Mouse (Mus musculus): ENCODE measurements around the gene Cdc20. TPM values are rescaled to one million over a fixed set of nuclear protein-coding genes. Genes with fewer than 3 reads are reported as not detected.
A peak's percentile ranks its signal among the peaks of the same experiment; 100 is the strongest.

The Cdc20 gene
- total RNA-seq, 2 experiments from 2014 or later = 24.9 to 25.3 TPM

DNA sequence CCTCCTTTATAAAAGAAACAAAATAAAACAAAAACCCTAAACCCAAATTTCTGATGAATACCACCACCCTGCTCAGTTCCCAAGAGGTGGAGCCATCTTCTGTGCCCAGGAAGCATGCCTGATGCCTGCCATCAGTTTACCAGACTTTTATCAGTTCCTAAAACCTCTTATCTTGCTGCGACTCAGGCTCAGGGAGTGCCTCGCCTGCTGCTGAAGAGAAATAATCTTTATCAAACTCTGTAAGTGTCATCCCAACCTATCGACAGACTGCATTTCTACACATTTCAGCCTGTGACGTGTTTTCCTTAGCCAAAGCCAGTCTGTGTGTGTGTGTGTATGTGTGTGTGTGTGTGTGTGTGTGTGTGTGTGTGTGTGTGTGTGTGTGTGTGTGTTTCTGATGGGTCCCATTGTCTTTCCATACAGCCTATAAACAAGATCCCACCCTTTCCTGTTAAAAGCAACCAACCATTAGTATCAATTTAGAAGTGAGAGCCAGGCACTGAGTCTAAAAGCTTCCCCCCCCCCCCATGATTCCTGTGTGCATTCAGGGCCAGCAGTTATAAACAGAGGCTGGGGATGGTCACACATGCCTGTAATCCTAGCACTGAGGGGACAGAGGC, 12.5 kb downstream of the Cdc20 start:
- DNase-seq = no peak
- intact Hi-C loops (cut with DNase I) = loop anchor here (5.0 kb wide), 1 partner anchor 143 kb away; no protein-coding TSS in a partner anchor

DNA sequence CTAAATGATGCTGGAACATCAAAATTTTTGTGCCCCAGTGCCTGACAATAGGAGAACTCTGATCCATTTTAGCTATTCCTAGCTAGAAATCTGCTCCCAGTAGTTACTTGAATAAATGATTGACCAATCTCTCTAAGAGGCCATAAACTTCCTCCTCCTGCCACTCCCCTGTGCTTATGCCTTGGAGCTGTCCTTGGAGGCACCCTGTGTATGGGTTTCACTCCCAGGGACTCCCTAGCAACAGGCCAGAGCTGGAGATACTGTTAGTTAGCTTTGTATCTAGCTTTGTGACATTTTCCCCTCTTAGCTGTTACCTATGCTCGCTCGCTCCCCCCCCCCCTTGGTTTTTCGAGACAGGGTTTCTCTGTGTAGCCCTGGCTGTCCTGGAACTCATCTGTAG, 15.8 kb downstream of the Cdc20 start:
- intact Hi-C loops (cut with DNase I) = no loop called here
- DNase-seq = no peak

DNA sequence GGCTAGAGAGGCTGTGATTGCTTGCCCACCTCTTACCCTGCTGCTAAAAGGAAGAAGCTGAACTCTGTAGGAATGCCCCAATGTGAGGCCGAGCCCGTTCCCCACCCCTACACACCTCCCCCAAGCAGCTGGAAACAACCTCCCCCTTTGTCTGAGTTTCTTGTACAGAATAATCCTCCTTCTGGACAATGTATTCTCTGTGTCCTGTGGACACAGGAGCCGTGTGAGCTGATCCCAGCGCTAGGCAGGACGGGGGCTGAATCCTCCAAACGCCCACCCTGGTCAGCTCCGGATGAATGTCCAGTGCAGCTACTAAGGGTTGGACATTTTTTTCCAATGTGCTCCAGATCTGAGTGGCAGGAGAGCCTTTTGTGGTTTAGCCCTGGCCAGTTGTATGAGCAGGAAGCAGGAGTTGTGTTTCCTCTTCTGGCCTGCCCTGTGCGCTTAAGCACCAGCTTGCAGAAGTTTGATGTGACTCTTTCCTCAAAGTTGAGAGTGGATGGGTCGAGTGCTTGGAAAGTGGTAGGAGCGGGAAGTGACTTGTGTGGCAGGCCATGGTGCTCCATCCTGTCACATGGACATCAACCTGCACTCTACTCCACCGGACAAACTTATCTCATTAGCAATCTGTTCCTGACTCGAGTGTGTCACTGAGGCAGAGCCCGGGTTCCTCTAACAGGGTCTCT, 19.9 kb downstream of the Cdc20 start:
- intact Hi-C loops (cut with DNase I) = no loop called here

DNA sequence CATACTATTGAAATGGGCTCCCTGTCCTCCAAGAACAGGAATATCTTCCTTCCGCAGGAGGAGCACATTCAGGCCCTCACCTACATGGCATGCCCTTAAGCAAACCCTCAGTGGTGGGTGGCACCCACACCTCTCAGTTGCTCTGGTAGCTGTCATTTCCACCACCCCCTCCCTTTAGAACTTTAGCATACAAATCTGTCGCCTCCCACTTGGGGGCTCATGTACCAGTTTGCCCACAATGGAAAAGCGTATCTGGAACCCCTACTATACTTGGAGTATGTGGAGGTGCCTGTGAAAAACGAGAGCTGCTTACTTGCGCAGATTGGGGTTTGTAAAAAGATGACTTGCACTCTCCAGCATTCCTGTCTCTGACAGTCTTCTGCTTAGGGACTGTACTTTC, 20.8 kb downstream of the Cdc20 start:
- DNase-seq = no peak
- intact Hi-C loops (cut with DNase I) = no loop called here

More for the DNA sequence above, 19.9 kb downstream of the Cdc20 start:
- DNase-seq = no peak

DNA sequence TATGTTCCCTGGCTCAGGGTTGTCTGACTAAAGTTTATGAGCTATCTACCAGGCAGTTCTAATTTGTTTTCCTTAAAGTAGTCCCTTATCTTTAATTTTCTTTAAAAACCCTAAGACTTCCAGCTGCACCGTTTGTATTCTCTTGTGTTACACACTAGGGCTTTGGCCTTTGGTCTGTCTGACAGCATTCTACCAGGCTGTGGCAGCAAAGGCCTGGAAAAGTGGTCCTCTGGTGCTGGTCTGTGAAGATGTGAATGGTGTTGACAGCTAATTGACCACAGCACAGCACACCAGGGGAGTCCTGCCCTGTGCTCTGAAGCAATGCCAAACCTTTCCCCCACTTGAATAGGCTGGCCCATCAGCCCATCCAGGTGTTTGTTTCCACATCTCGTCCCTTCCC, 21.4 kb downstream of the Cdc20 start:
- no peak for DNase-seq
- intact Hi-C loops (cut with DNase I) = no loop called here

DNA sequence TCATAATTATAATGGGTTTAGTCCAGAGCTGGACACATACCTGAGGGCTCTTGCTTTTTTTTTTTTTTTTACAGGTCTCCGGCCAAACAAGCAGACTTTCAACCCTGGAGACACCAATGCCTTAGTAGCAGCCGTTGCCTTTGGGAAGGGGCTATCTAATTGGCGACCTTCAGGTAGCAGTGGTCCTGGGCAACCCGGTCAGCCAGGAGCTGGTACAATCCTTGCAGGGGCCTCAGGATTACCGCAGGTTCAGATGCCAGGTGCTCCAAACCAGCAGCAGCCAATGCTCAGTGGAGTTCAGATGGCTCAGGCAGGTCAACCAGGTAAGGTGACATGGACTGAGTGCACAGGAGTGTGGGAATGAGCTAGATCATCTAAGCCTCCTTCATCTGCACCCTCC, 23.6 kb downstream of the Cdc20 start:
- DNase-seq = no peak
- intact Hi-C loops (cut with DNase I) = no loop called here

DNA sequence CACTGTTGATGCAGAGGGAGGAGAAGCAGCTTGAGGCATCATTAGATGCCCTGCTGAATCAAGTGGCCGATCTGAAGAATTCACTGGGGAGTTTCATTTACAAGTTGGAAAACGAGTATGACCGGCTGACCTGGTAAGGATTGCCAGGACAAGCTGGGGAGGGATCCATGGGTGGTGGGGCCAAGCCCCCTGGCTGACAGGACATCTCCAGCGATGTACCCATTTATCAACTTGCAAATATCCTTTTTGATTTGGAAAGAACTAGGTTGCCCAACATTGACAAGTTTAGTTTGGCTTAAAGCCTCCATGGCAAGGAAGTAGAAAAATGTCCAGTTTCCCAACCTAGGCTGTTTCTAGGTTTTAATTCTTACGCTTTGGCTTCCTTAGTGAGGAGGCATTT, 26.3 kb downstream of the Cdc20 start:
- no peak for DNase-seq
- intact Hi-C loops (cut with DNase I) = no loop called here

DNA sequence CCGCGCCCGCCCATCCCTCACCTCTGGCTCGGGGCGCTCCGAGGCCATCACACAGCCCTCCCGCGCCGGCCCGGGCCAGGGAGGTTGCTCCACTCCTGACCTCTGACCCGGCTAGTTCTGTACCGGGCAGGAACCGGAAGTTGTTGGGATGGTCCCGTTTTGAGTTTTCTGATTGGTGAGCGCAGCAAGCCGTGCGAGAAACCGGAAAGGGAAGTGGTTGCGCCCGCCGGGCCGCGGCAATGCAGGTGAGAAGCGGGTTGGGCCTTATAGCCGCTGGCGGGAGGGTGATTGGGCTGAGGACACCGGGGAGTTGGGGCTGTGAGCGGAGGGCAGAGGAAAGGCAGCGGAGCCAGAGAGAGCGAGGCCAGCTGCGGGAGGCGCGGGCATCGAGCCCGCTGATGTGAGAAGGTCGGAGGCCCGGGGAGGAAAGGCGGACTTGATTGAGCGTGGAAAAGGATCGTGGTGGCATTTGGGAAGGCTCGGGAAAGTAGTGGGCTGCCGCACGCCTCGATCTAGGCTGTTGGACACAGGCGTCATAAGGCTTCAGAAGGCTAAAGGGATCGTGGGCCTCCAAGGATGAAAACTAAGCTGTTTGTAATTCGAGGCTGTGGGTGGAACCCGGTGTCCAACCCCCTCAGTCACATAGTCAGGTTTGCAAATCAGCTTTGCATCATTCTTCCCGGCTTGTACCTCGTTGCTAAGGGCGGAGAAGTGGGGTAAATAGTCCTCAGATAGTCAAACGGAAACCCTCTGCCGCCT, 27.8 kb downstream of the Cdc20 start, which contains the start of the genes Szt2 and Med8:
TSS of gene Szt2 (minus strand) at position 132 of the 759 bp plus-strand sequence.
TSS of gene Med8 (plus strand) at position 196 of the 759 bp plus-strand sequence.
- intact Hi-C loops (cut with DNase I) = loop anchor here (2.0 kb wide), 1 partner anchor 17 kb away; no protein-coding TSS in a partner anchor
- peak; percentile 94 to 95 for DNase-seq

DNA sequence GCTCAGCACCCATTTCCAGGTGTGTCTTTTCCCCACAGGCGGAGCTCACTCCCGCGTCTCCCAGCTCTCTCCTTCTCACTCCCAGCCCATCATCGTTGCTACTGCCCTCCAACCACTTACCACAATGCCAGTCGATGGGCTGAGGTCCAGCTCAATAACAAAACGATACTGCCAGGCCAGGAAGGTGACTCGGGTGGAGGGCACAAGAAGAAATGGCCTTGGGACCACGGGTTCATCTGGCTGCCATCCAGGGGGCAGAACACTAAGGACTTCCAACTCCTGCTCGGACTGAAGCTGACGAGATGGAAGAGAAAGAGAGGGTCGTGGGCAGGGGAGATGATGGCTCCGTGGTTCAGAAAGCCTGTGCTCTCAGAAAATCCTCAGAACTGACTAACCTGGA, 34.5 kb downstream of the Cdc20 start:
- no peak for DNase-seq
- intact Hi-C loops (cut with DNase I) = no loop called here

DNA sequence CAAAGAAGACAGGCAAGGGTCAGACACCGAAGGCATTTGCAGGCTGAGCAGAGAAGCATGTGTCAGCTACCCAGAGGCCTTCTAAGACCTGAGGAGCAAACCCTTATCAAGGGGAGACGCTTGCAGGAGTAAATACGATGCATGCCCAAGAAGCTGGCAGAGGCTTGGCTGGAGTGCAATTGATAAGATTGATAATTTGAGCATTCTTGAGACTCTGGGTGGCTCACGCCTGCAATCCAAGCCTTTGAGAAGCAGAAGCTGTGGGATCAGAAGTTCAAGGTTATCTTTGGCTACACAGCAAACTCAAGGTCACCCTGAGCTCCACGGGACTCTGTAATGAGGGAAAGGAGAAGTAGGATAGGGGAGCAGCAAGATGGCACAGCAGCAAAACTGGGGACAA, 35.2 kb downstream of the Cdc20 start:
- DNase-seq = no peak
- intact Hi-C loops (cut with DNase I) = no loop called here

DNA sequence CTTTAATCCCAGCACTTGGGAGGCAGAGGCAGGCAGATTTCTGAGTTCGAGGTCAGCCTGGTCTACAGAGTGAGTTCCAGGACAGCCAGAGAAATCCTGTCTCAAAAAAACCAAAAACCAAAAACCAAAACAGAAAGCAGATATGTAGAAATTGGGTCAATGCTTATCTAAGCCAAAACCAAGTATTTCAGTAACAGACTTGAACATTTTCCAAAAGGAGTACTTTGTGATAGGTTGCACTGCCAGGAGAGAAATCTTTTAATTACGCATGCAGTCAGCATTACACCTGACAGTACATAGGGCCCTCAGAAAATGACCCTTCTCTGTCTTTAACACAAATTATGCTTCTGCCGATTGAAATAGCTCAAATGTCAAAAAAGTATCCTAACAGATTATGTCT, 35.7 kb downstream of the Cdc20 start:
- DNase-seq = no peak
- intact Hi-C loops (cut with DNase I) = no loop called here

DNA sequence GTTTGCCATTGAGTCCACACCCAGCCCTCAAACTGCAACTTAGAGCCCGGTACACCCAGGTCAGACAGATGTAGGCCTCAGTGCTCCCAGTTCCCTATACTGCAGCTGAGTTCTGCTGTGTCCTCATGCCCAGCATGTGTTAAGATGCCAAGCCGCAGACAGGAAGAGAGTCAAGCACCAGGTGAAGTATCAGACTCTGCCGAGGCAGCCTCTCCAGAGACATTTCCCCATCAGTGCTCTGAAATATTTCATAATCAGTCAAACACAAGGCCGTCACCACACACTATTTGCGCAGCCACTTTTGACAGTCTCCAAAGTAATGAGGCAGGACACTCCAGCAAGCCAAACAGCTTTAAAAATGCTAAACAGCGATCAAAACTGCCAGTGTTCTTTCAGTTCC, 38.8 kb downstream of the Cdc20 start:
- DNase-seq = no peak
- intact Hi-C loops (cut with DNase I) = no loop called here

DNA sequence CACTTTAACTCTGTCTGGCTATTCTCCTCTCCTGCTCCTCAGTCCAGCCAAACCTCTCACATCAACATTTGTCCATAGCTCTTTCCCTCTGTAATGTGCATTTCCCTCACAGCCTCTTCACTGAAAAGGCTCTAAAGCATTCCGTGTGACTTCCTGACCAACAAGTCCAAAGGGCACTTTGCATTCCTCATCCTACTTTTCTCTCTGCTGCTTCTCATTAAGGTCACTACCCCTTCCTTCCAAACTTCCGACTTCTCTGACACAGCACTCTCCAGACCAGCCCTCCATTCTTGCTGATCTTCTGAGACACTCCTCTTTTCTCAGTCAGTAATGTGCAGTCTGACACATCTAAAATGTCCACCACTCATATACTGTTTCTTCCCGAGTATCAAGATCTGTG, 40.7 kb downstream of the Cdc20 start:
- no peak for DNase-seq
- intact Hi-C loops (cut with DNase I) = no loop called here

DNA sequence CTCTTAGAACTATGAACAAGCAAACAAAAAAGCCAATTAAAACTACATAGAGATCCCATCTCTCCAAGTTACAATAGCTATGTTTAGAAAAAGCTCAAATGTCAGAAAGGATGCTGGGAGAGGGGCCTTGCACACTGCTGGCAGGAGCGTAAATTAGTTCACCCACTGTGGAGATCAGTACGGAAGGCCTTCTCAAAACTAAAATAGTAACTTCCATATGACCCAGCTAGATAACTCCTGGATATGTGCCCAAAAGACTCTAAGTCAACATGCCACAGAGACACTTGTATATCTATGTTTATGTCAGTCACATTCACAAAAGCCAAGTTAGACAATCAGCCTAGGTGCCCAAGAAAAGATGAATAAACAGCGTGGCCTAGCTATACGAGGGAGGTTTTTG, 41.9 kb downstream of the Cdc20 start:
- DNase-seq = no peak
- intact Hi-C loops (cut with DNase I) = no loop called here

DNA sequence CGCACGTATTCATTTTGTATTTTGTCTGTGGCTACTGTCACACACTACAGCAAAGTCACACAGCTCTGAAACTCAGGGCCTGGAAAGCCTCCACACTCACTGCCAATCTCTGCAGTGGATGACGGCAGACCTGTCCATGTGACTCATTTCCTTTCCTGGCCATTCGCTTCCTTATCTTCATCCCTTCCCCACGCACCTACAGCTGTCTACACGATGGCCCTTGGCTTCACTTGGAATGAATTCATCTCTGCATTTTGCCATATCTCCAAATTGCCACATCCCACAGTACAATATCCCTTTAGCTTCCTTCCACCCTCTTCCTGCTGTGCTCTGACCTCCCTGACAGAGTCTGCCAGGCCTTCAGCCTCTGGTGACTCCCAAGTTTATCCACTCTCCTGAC, 42.6 kb downstream of the Cdc20 start:
- intact Hi-C loops (cut with DNase I) = no loop called here
- peak; percentile 51 to 57 for DNase-seq

DNA sequence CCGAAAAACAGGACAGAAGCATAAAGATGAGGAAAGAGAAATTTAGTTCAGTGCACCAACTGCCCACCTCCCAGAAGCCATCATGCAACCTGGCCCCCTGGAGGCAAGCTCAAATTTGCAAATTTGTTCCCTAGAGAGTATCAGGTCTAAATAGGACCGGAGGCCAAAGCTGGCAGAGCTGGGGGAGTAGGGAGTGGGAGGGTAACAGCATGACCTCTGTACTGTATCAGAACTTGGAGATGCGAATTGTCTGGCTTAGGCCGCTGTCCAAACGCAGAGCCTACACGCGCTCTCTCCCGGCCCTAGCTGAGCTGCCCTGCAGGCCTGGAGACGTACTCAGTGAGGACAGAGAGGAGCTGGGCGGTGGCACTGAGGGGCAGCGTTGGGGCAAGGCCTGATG, 47.0 kb downstream of the Cdc20 start:
- intact Hi-C loops (cut with DNase I) = no loop called here

DNA sequence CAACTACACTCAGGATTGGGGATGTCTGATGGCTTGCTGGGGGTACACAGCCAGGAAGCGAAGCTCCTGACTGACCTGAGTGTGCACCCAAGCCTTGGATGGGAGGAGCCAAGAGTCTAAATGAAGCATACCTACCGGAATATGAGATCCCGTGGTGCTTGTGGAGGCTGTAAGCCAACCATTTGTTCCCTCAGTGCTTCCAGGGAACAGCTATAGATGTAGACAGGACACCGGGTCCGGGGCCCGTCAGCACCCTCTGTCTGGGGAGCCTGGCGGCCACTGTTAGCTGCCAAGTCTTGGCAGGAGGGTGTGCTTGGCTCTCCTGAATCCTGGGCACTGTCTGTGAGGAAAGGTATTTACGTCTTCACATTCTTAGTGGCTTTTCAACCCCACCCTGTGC, 49.8 kb downstream of the Cdc20 start:
- no peak for DNase-seq
- intact Hi-C loops (cut with DNase I) = no loop called here

More for the DNA sequence above, 47.0 kb downstream of the Cdc20 start:
- DNase-seq = no peak

DNA sequence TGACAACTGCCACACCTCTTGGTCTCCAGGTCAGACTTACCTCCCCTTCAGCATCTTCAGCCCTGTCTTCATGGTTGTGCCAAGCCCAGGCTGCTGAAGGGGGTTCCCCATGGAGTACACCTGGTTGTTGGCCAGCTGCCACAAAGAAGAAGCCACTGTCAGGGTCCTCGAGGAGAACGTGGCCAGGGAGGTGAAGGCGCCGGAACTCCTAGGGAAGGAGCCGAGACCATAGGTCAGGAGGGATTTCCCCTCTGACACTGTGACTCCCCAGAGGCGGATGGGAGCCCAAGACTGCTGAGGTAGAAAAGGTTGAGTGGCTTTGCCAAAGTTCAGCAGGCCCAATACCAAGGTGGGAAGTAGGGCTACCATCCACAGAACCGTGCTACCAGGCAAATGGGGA, 53.9 kb downstream of the Cdc20 start:
- intact Hi-C loops (cut with DNase I) = no loop called here
- no peak for DNase-seq
